Mouse (Mus musculus) thymus, postnatal 10 days (tissue): ENCODE results near the gene Mapkbp1.

Experiments
- DNase-seq, 2 experiments: peaks; one replicate each; pipeline ENCODE4 v3.0.0; 2021; ENCODE audit warnings: low spot score in 2 of 2

The Mapkbp1 gene

GRCm38 (mm10) chr2:119972537-119972879 lies at the start of gene Mapkbp1:
Mapkbp1 (plus strand) TSS chr2:119972699.
- DNase-seq = no peak

- peak in 1 of 2 experiments; percentile 58 for DNase-seq
These were observed 1.9 kb upstream of the Mapkbp1 start for GRCm38 (mm10) chr2:119970571-119970970.

- DNase-seq = no peak
These were observed 1.2 kb upstream of the Mapkbp1 start for GRCm38 (mm10) chr2:119971316-119971715.

- peak; percentile 94 to 95 for DNase-seq
These were observed 512 bp upstream of the Mapkbp1 start for GRCm38 (mm10) chr2:119971837-119972536.

GRCm38 (mm10) chr2:119980343-119980986 lies 8.0 kb downstream of the Mapkbp1 start:
- no peak for DNase-seq

- no peak for DNase-seq
These were observed 9.1 kb downstream of the Mapkbp1 start for GRCm38 (mm10) chr2:119981631-119982030.

GRCm38 (mm10) chr2:119985871-119986270 lies 13.4 kb downstream of the Mapkbp1 start:
- no peak for DNase-seq

GRCm38 (mm10) chr2:119986369-119986768 lies 13.9 kb downstream of the Mapkbp1 start:
- no peak for DNase-seq

- no peak for DNase-seq
These were observed 14.9 kb downstream of the Mapkbp1 start for GRCm38 (mm10) chr2:119987441-119987840.

- no peak for DNase-seq
These were observed 16.5 kb downstream of the Mapkbp1 start for GRCm38 (mm10) chr2:119988952-119989351.

- no peak for DNase-seq
These were observed 18.4 kb downstream of the Mapkbp1 start for GRCm38 (mm10) chr2:119990881-119991280.

GRCm38 (mm10) chr2:119992349-119992748 lies 19.9 kb downstream of the Mapkbp1 start:
- no peak for DNase-seq

- DNase-seq = no peak
These were observed 21.0 kb downstream of the Mapkbp1 start for GRCm38 (mm10) chr2:119993515-119993914.

GRCm38 (mm10) chr2:119994839-119995238 lies 22.3 kb downstream of the Mapkbp1 start:
- no peak for DNase-seq

- DNase-seq = no peak
These were observed 23.1 kb downstream of the Mapkbp1 start for GRCm38 (mm10) chr2:119995391-119996281.

GRCm38 (mm10) chr2:119997354-119997753 lies 24.9 kb downstream of the Mapkbp1 start:
- DNase-seq = no peak

- no peak for DNase-seq
These were observed 27.2 kb downstream of the Mapkbp1 start for GRCm38 (mm10) chr2:119999731-120000130.

- DNase-seq = no peak
These were observed 28.5 kb downstream of the Mapkbp1 start for GRCm38 (mm10) chr2:120000882-120001584.

- no peak for DNase-seq
These were observed 29.5 kb downstream of the Mapkbp1 start for GRCm38 (mm10) chr2:120001956-120002355.

- no peak for DNase-seq
These were observed 31.5 kb downstream of the Mapkbp1 start for GRCm38 (mm10) chr2:120003970-120004369.

GRCm38 (mm10) chr2:120006696-120007095 lies 34.2 kb downstream of the Mapkbp1 start:
- DNase-seq = no peak
